Mouse (Mus musculus) right cerebral cortex, adult 18-20 months (tissue): ENCODE results near the gene Rnf208.

Experiments used
- DNase-seq: peaks from one replicate; pipeline ENCODE4 v3.0.0; 2022; ENCODE audit warnings: mixed read lengths

Gene Rnf208

GRCm38 (mm10) chr2:25224766-25225752 is 17.0 kb upstream of the Rnf208 start:
- DNase-seq, result peak; percentile 100

GRCm38 (mm10) chr2:25225811-25226379 is 16.2 kb upstream of the Rnf208 start:
- no peak for DNase-seq

DNA sequence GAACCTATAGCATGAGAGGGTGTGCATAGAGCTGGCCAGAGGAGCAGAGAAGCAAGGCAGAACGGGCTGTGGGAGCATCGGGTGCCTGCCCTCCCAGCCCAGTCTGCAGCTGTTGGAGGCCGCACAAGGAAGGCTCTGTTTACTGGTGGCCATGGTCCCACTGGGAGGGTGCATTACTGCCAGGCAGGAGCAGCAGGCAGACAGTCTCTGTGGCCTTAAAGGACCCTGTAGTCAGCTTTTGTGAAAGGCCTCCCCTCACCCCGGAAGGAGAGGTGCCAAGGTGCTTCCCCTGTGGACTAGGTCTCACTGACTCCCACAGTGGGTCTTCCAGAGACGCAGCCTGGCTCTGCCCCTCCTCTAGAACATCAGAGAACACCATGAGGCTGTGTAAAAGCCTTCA is 15.2 kb upstream of the Rnf208 start:
- DNase-seq, result peak; percentile 56

GRCm38 (mm10) chr2:25227406-25227805 is 14.6 kb upstream of the Rnf208 start:
- no peak for DNase-seq

DNA sequence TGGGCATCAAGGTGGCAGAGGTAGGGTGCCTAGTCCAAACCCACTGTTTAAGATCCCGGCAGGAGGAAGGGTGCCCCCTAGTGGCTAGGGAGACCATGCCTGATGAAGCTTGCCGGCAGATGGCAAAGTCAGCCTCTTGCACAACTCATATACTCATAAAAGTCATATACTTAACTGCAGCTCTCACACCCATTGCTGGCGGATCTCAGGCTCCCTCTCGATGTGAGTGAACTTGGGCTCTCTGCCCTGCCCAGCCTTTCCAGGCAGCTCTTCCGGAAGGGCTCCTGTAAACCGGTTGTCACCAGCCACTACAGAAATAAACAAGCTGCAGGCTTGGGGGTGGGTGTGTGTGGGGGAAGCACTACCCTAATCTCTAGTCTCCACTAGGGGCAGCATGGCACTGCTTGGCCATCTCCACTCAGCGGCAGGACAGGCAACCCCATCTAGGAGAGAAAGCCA is 13.6 kb upstream of the Rnf208 start:
- DNase-seq, result peak; percentile 88

GRCm38 (mm10) chr2:25228995-25229530 is 13.0 kb upstream of the Rnf208 start:
- DNase-seq, result no peak

DNA sequence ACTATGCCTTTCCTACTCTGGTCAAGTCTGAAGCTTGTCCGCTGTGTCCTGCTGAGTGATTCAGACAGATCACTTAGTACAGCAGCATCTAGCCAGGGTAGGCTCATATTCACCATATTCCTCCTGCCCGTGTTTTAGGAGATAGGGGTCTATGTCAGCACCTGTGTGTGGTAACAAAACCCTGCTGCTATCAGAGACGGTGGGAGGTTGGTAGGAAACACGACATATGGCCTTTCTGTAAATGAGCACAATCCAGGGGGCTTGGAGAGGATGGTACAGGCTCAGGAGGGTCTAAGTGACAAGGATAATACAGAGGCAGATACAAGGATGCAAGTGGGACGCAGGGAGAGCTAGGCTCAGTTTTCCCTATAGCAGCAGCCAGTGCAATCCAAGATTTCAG is 12.5 kb upstream of the Rnf208 start:
- no peak for DNase-seq

- no peak for DNase-seq
These were observed 11.5 kb upstream of the Rnf208 start for GRCm38 (mm10) chr2:25230581-25230980.

GRCm38 (mm10) chr2:25231038-25231437 is 11.0 kb upstream of the Rnf208 start:
- no peak for DNase-seq

DNA sequence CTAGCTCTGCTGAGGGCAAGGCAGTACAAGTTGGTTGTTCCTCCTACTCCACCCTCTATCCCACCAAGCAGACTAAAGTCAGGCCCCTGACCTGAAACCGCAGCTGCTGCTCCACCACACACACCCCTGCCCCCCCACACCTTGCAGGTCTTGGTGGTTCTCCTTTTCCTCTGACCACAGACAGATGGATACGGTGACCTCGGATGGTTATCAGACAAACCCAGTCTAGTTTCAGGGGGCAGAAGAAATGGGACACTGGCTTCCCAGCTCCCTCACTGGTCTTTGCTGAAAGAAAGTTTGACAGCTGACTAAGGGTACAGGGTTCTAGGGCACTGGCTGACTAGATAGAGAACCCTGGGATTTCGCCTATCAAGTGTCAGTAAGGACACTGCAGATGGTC is 8.6 kb upstream of the Rnf208 start:
- no peak for DNase-seq

- no peak for DNase-seq
These were observed 8.0 kb upstream of the Rnf208 start, which contains the start of gene Slc34a3 for GRCm38 (mm10) chr2:25234050-25234449. Gene Slc34a3, minus strand, starts transcription at chr2:25234364.

- DNase-seq, result no peak
These were observed 7.4 kb upstream of the Rnf208 start for GRCm38 (mm10) chr2:25234551-25235220.

DNA sequence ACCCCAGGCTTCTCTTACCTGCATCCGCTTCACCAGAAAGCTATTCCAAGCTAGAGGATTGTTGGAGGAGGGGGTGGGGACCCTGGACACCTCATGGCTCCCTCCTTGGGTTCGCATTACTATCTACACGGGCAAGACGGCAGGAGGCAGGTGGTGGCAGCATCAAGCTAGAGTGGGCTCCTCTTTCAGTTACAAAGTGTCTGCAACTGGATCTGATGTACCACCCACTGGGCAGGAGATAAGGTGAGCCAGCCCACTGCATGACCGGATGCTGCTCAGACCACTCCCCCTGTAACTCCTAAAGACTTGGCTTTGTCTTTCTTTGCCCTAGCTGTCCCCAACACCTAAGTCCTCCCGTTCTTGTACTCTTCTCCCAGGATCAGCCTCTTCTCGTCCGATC is 5.4 kb upstream of the Rnf208 start, which contains the start of gene Rnf224:
Gene Rnf224, minus strand, starts transcription at position 174 of the 400 bp plus-strand sequence.
- no peak for DNase-seq

- no peak for DNase-seq
These were observed 4.5 kb upstream of the Rnf208 start for GRCm38 (mm10) chr2:25237522-25237921.

- no peak for DNase-seq
These were observed 3.9 kb upstream of the Rnf208 start for GRCm38 (mm10) chr2:25238106-25238505.

- no peak for DNase-seq
These were observed 2.3 kb upstream of the Rnf208 start for GRCm38 (mm10) chr2:25239766-25240165.

DNA sequence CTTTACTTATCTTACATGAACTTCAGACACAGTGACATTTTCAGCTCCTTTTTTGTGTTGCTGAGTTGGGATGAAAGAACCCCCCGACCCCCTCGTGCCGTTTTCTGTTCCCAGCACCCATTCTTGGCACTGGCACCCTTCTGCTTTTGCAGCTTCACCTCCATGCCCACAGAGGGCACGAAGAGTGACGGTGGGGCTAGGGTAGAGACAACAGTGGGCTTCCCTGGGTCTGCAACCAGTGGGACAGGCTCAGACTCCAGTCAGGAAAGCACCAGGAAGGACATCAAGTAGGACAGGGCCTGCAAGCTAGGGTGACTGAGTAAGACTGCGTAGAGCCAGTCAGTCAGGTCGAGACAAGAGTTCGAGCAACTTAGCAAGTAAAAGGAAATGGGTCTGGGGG is 1.7 kb upstream of the Rnf208 start:
- DNase-seq, result no peak

GRCm38 (mm10) chr2:25240723-25241437 is 1.2 kb upstream of the Rnf208 start:
- peak; percentile 87 for DNase-seq

DNA sequence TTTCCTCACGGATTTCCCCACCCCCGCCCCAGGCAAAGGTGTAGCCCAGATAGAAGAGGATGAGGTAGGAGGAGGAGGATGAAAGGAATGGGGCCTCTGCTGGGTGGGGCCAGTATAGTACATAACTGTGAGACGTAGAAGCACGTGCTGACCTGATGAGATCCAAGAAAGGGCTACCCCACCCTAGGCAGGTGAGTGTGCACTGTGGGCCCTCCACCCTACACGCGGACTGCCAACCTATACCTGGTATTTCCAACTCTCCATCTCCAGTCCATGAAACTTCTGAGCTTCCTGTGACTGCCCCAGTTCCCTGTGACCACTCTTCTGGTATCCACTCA is 648 bp upstream of the Rnf208 start:
- DNase-seq, result no peak

- no peak for DNase-seq
These were observed 1.3 kb downstream of the Rnf208 start for GRCm38 (mm10) chr2:25243342-25243741.

GRCm38 (mm10) chr2:25244144-25244543 is 2.1 kb downstream of the Rnf208 start:
- no peak for DNase-seq
